Mouse (Mus musculus): ENCODE data around the gene Dglucy. TPM values are rescaled to one million over a fixed set of nuclear protein-coding genes. Genes with fewer than 3 reads are reported as not detected.
"Not testable (repeated sequence)": the region's sequence is repeated elsewhere in the genome, so short reads cannot be mapped to it uniquely, and the experiment has no call there.

The Dglucy gene
- total RNA-seq, 1 experiment from 2014 or later = 13.3 TPM

- ATAC-seq (replicated peaks; ENCODE audit: low read depth, poor library complexity, severe bottlenecking) = peak; percentile 56
These were observed 452 bp upstream of the Dglucy start for GRCm38 (mm10) chr12:100778276-100778933.

GRCm38 (mm10) chr12:100780416-100780815 is 1.6 kb downstream of the Dglucy start:
- no peak for ATAC-seq (replicated peaks; ENCODE audit: low read depth, poor library complexity, severe bottlenecking)

GRCm38 (mm10) chr12:100781428-100782120 is 2.7 kb downstream of the Dglucy start:
- ATAC-seq (replicated peaks; ENCODE audit: low read depth, poor library complexity, severe bottlenecking) = no peak

- ATAC-seq (replicated peaks; ENCODE audit: low read depth, poor library complexity, severe bottlenecking) = no peak
These were observed 5.3 kb downstream of the Dglucy start for GRCm38 (mm10) chr12:100784152-100784551.

GRCm38 (mm10) chr12:100785344-100785743 is 6.5 kb downstream of the Dglucy start:
- peak; percentile 66 for ATAC-seq (replicated peaks; ENCODE audit: low read depth, poor library complexity, severe bottlenecking)

- ATAC-seq (replicated peaks; ENCODE audit: low read depth, poor library complexity, severe bottlenecking) = no peak
These were observed 11.2 kb downstream of the Dglucy start for GRCm38 (mm10) chr12:100789981-100790550.

- ATAC-seq (replicated peaks; ENCODE audit: low read depth, poor library complexity, severe bottlenecking) = peak; percentile 65
These were observed 12.6 kb downstream of the Dglucy start for GRCm38 (mm10) chr12:100791425-100791824.

GRCm38 (mm10) chr12:100794450-100795230 is 15.8 kb downstream of the Dglucy start:
- ATAC-seq (replicated peaks; ENCODE audit: low read depth, poor library complexity, severe bottlenecking) = 0 out of 2 replicates have a peak, but pooled peaks have one; percentile 31

GRCm38 (mm10) chr12:100795390-100796036 is 16.7 kb downstream of the Dglucy start:
- ATAC-seq (replicated peaks; ENCODE audit: low read depth, poor library complexity, severe bottlenecking) = no peak

GRCm38 (mm10) chr12:100803391-100803790 is 24.5 kb downstream of the Dglucy start:
- ATAC-seq (replicated peaks; ENCODE audit: low read depth, poor library complexity, severe bottlenecking) = not testable (repeated sequence)

GRCm38 (mm10) chr12:100807280-100807679 is 28.4 kb downstream of the Dglucy start:
- peak; percentile 25; the same call in 1 of the 2 replicates for ATAC-seq (replicated peaks; ENCODE audit: low read depth, poor library complexity, severe bottlenecking)

- no peak for ATAC-seq (replicated peaks; ENCODE audit: low read depth, poor library complexity, severe bottlenecking)
These were observed 29.9 kb downstream of the Dglucy start for GRCm38 (mm10) chr12:100808609-100809280.

- ATAC-seq (replicated peaks; ENCODE audit: low read depth, poor library complexity, severe bottlenecking) = no peak
These were observed 31.7 kb downstream of the Dglucy start for GRCm38 (mm10) chr12:100810542-100810941.

- no peak for ATAC-seq (replicated peaks; ENCODE audit: low read depth, poor library complexity, severe bottlenecking)
These were observed 35.0 kb downstream of the Dglucy start for GRCm38 (mm10) chr12:100813901-100814300.

- no peak for ATAC-seq (replicated peaks; ENCODE audit: low read depth, poor library complexity, severe bottlenecking)
These were observed 35.8 kb downstream of the Dglucy start for GRCm38 (mm10) chr12:100814671-100815070.

GRCm38 (mm10) chr12:100816906-100817305 is 38.0 kb downstream of the Dglucy start:
- ATAC-seq (replicated peaks; ENCODE audit: low read depth, poor library complexity, severe bottlenecking) = no peak

GRCm38 (mm10) chr12:100819965-100820364 is 41.1 kb downstream of the Dglucy start:
- peak; percentile 50; the same call in 1 of the 2 replicates for ATAC-seq (replicated peaks; ENCODE audit: low read depth, poor library complexity, severe bottlenecking)

- ATAC-seq (replicated peaks; ENCODE audit: low read depth, poor library complexity, severe bottlenecking) = no peak
These were observed 52.2 kb downstream of the Dglucy start for GRCm38 (mm10) chr12:100831021-100831420.

- no peak for ATAC-seq (replicated peaks; ENCODE audit: low read depth, poor library complexity, severe bottlenecking)
These were observed 52.9 kb downstream of the Dglucy start for GRCm38 (mm10) chr12:100831629-100832325.

Data from common myeloid progenitor, adult 5-6 weeks (primary cell).